Mouse (Mus musculus): ENCODE measurements around the gene Syngr2. TPM values are rescaled to one million over a fixed set of nuclear protein-coding genes. Genes with fewer than 3 reads are reported as not detected.
"Not testable (repeated sequence)": the region's sequence is repeated elsewhere in the genome, so short reads cannot be mapped to it uniquely, and the experiment has no call there.

The Syngr2 gene
- polyA plus RNA-seq, 1 experiment from 2014 or later, result 24.4 TPM

GRCm38 (mm10) chr11:117782705-117783034, 26.8 kb upstream of the Syngr2 start:
- Histone ChIP-seq H3K4me2 (replicated peaks) (peak overlapping the region; percentile 54), H3K36me3 (no peaks in the 10 kb centered on the region), H3K4me1 (peaks cover 55% of the 10 kb centered on the region), H3K27ac (no peak overlapping the region), H3K4me3 (peak overlapping the region; percentile 30), H3K9me3 (replicated peaks) (no peaks in the 10 kb centered on the region), H3K27me3 (peaks cover 53% of the 10 kb centered on the region), H3K9ac (peak overlapping the region; percentile 44)
- no peak for ATAC-seq (ENCODE audit: low FRiP score)
- WGBS, result 37% methylated on average over 9 of the region's 9 CpGs

- Histone ChIP-seq H3K9ac (peak overlapping the region; percentile 44), H3K4me1 (peaks cover 55% of the 10 kb centered on the region), H3K4me2 (replicated peaks) (peak overlapping the region; percentile 54), H3K9me3 (replicated peaks) (no peaks in the 10 kb centered on the region), H3K27ac (no peak overlapping the region), H3K4me3 (peak overlapping the region; percentile 30), H3K36me3 (no peaks in the 10 kb centered on the region), H3K27me3 (peaks cover 53% of the 10 kb centered on the region)
- 4% methylated on average over 30 of the region's 31 CpGs for WGBS
- ATAC-seq (ENCODE audit: low FRiP score), result peak; percentile 17; the same call in 1 of the 2 replicates
Measured at GRCm38 (mm10) chr11:117783089-117783488, 26.4 kb upstream of the Syngr2 start.

GRCm38 (mm10) chr11:117783683-117784309, 25.7 kb upstream of the Syngr2 start:
- WGBS, result 33% methylated on average over 10 of the region's 10 CpGs
- Histone ChIP-seq H3K27ac (no peak overlapping the region), H3K4me3 (0 out of 2 replicates have a peak overlapping the region, but pooled peaks have one; percentile 30), H3K9me3 (replicated peaks) (no peaks in the 10 kb centered on the region), H3K36me3 (no peaks in the 10 kb centered on the region), H3K27me3 (peaks cover 53% of the 10 kb centered on the region), H3K4me2 (replicated peaks) (peak overlapping the region; percentile 54), H3K9ac (0 out of 2 replicates have a peak overlapping the region, but pooled peaks have one; percentile 44), H3K4me1 (peaks cover 50% of the 10 kb centered on the region)
- ATAC-seq (ENCODE audit: low FRiP score), result no peak

GRCm38 (mm10) chr11:117786294-117786693, 23.2 kb upstream of the Syngr2 start:
- Histone ChIP-seq H3K9ac (no peak overlapping the region), H3K27me3 (peaks cover 51% of the 10 kb centered on the region), H3K27ac (no peak overlapping the region), H3K9me3 (replicated peaks) (no peaks in the 10 kb centered on the region), H3K4me1 (peaks cover 34% of the 10 kb centered on the region), H3K4me2 (replicated peaks) (no peak overlapping the region), H3K36me3 (no peaks in the 10 kb centered on the region), H3K4me3 (no peak overlapping the region)
- ATAC-seq (ENCODE audit: low FRiP score), result no peak
- WGBS, result 8% methylated on average over 10 of the region's 10 CpGs

- H3K4me3 ChIP-seq; H3K9ac ChIP-seq; H3K36me3 ChIP-seq; H3K27ac ChIP-seq; ATAC-seq (ENCODE audit: low FRiP score); H3K9me3 ChIP-seq (replicated peaks); H3K4me2 ChIP-seq (replicated peaks): not testable (repeated sequence)
- H3K4me1 ChIP-seq, result peaks cover 17% of the 10 kb centered on the region
- WGBS, result 82% methylated on average over 7 of the region's 7 CpGs
- H3K27me3 ChIP-seq, result peaks cover 45% of the 10 kb centered on the region
Measured at GRCm38 (mm10) chr11:117788481-117788880, 21.0 kb upstream of the Syngr2 start.

DNA sequence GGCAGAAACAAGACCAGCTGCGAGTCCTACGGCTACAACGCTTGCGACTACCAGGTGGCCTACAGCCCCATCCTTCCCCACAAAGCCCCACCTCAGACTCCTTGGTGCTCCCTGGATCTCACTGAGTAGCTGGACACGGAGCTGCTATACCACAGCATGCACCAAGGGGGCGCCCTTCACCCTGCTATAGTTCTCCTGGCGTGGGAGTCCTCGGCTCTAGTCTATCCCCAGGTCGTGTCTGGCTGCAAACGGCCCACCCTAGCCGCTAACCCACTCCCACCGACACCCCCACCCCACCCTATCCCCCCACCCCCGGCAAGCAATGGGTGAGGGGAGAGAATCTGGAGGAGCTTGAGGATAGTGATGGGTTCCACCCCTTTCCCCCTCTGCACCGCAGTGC, 19.2 kb upstream of the Syngr2 start:
- no peaks in the 10 kb centered on the region for H3K36me3 ChIP-seq
- H3K27me3 ChIP-seq, result peaks cover 28% of the 10 kb centered on the region
- WGBS, result 7% methylated on average over 14 of the region's 14 CpGs
- no peak overlapping the region for H3K27ac ChIP-seq
- no peaks in the 10 kb centered on the region for H3K9me3 ChIP-seq (replicated peaks)
- H3K9ac ChIP-seq, result no peak overlapping the region
- H3K4me1 ChIP-seq, result peaks cover 14% of the 10 kb centered on the region
- peak overlapping the region; percentile 27; the same call in 1 of the 2 replicates for H3K4me2 ChIP-seq (replicated peaks)
- H3K4me3 ChIP-seq, result no peak overlapping the region
- ATAC-seq (ENCODE audit: low FRiP score), result no peak

DNA sequence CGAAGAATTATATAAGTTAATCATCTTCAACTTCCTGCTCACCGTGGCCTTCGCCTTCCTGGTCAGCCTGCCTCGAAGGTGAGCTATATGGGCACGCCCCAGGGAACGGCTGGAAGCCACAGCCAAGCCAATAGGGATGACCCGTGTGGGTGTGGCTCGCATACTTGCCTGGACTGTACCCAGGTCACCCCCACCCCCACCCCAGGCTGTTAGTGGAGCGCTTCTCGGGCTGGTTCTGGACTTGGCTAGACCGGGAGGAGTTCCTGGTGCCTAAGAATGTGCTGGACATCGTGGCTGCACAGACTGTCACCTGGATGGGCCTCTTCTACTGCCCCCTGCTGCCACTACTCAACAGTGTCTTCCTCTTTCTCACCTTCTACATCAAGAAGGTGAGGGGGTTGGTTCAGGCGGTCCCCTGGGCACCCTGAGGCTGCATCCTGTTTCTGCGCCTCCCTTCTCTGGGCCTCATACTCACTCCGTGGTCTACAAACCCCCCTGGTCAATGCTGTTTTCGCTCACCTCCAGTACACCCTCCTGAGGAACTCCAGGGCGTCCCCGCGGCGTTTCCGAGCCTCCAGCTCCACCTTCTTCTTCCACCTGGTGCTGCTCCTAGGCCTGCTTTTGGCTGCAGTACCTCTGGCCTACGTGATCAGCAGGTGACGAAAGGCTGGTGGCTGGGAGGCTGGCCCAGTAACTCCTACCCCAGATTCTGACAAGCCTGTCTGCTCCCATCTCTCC, 18.6 kb upstream of the Syngr2 start:
- Histone ChIP-seq H3K4me1 (peaks cover 14% of the 10 kb centered on the region), H3K4me2 (replicated peaks) (peak overlapping the region; percentile 27; the same call in 1 of the 2 replicates), H3K27me3 (peaks cover 28% of the 10 kb centered on the region), H3K9me3 (replicated peaks) (no peaks in the 10 kb centered on the region), H3K9ac (no peak overlapping the region), H3K4me3 (no peak overlapping the region), H3K36me3 (no peaks in the 10 kb centered on the region), H3K27ac (no peak overlapping the region)
- no peak for ATAC-seq (ENCODE audit: low FRiP score)
- WGBS, result 29% methylated on average over 23 of the region's 23 CpGs

DNA sequence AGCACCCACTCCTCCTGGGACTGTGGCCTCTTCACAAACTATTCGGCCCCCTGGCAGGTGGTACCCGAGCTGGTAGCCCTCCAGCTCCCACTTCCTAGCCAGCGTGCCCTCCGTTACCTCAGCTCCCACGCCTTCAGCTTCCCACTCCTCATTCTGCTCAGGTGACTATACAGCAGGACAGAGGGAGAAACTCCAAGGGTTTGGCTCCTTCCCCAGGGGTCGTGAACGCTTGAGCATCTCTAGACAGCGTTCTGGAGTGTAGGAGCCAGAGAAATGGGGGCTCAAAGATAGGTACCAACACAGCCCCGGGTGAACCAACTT, 18.1 kb upstream of the Syngr2 start:
- H3K9me3 ChIP-seq (replicated peaks), result no peaks in the 10 kb centered on the region
- no peak overlapping the region for H3K4me3 ChIP-seq
- H3K4me2 ChIP-seq (replicated peaks), result no peak overlapping the region
- WGBS, result 82% methylated on average over 9 of the region's 9 CpGs
- H3K4me1 ChIP-seq, result peaks cover 11% of the 10 kb centered on the region
- no peak overlapping the region for H3K27ac ChIP-seq
- peaks cover 28% of the 10 kb centered on the region for H3K27me3 ChIP-seq
- no peak for ATAC-seq (ENCODE audit: low FRiP score)
- H3K36me3 ChIP-seq, result no peaks in the 10 kb centered on the region
- no peak overlapping the region for H3K9ac ChIP-seq

DNA sequence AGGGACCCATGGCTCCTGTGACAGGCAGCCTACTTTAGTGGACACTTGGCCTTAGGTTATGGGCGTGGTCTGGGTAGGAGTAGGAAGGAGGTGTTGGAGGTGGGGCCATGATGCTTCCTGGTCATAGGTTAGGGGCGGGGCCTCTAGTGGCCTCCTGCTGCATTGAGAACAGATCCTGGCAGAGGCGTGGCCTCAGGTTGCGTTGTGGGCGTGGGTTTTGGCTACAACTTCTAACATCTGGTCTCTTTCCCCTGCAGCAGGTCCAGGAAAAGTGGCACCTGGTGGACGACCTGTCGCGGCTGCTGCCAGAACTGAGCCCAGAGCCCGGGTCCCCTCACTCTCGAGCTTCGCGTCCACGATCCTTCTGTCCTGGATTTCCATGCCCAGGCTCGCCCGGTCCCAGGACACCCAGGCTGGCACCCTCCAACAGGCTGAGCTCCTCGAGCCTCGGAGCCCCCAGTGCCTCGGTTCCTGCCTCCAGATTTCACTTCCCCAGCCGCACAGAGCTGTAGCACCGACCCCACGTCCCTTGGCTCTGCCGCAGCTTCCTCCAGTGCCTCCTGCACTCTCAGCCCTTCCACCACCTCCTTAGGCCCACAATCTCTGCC, 17.1 kb upstream of the Syngr2 start:
- Histone ChIP-seq H3K36me3 (no peaks in the 10 kb centered on the region), H3K9ac (no peak overlapping the region), H3K4me3 (no peak overlapping the region), H3K4me2 (replicated peaks) (peak overlapping the region; percentile 36), H3K27ac (no peak overlapping the region), H3K27me3 (peaks cover 28% of the 10 kb centered on the region), H3K9me3 (replicated peaks) (no peaks in the 10 kb centered on the region), H3K4me1 (peaks cover 11% of the 10 kb centered on the region)
- ATAC-seq (ENCODE audit: low FRiP score), result no peak
- 9% methylated on average over 22 of the region's 22 CpGs for WGBS

DNA sequence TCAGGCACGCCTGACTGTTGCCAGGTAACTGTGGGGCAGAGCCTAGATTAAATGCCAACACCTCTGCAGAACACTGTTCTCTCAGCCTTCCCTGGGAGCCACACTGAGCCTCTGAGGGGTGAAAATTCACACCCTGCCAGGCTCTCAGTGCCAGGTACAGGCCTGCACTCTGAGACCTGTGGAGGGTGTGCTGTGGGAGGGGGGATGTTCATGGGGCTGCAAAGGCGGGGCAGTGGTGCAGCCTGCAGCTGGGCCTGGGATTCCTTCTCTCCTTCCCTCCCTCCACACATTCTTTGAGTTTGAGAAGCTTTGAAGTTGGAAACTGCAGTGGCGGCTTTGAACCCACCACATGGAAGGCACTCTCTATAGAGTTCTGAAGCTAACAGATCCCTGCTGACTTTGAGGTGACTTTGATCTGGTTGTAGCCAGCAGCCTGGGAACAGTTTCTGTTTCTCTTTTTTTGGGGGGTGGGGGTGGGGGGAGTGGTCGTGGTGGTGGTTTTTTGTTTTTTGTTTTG, 15.4 kb upstream of the Syngr2 start:
- 57% methylated on average over 4 of the region's 4 CpGs for WGBS
- no peak overlapping the region for H3K4me3 ChIP-seq
- H3K9me3 ChIP-seq (replicated peaks), result no peaks in the 10 kb centered on the region

GRCm38 (mm10) chr11:117796954-117797353, 12.5 kb upstream of the Syngr2 start:
- 39% methylated on average over 5 of the region's 5 CpGs for WGBS
- Histone ChIP-seq H3K4me3 (no peak overlapping the region), H3K4me2 (replicated peaks) (no peak overlapping the region)

More for the DNA sequence above, 15.4 kb upstream of the Syngr2 start:
- Histone ChIP-seq H3K4me2 (replicated peaks) (no peak overlapping the region), H3K36me3 (no peaks in the 10 kb centered on the region), H3K27me3 (peaks cover 28% of the 10 kb centered on the region), H3K27ac (no peak overlapping the region), H3K4me1 (peaks cover 11% of the 10 kb centered on the region), H3K9ac (no peak overlapping the region)
- ATAC-seq (ENCODE audit: low FRiP score), result no peak

GRCm38 (mm10) chr11:117797511-117798159, 11.8 kb upstream of the Syngr2 start, which contains the start of gene 6030468B19Rik:
6030468B19Rik (plus strand) TSS chr11:117797660.
- Histone ChIP-seq H3K4me1 (no peaks in the 10 kb centered on the region; the same call in 1 of the 2 replicates), H3K9ac (no peak within 1 kb of the TSS), H3K4me2 (replicated peaks) (no peak within 1 kb of the TSS), H3K4me3 (no peak within 1 kb of the TSS), H3K27ac (no peak within 1 kb of the TSS), H3K36me3 (no peaks in the 10 kb centered on the region), H3K9me3 (replicated peaks) (no peaks in the 10 kb centered on the region), H3K27me3 (peaks cover 1% of the 10 kb centered on the region)
- WGBS, result 61% methylated on average over 9 of the region's 9 CpGs
- no peak for ATAC-seq (ENCODE audit: low FRiP score)

More at GRCm38 (mm10) chr11:117796954-117797353, 12.5 kb upstream of the Syngr2 start:
- peaks cover 3% of the 10 kb centered on the region; the same call in 1 of the 2 replicates for H3K4me1 ChIP-seq
- no peaks in the 10 kb centered on the region for H3K36me3 ChIP-seq
- H3K9me3 ChIP-seq (replicated peaks), result no peaks in the 10 kb centered on the region
- ATAC-seq (ENCODE audit: low FRiP score), result no peak
- no peak overlapping the region for H3K27ac ChIP-seq
- peaks cover 8% of the 10 kb centered on the region for H3K27me3 ChIP-seq
- no peak overlapping the region for H3K9ac ChIP-seq
